Mouse (Mus musculus): ENCODE results near the gene Prkcg. TPM values are rescaled to one million over a fixed set of nuclear protein-coding genes. Genes with fewer than 3 reads are reported as not detected.

The Prkcg gene
- polyA plus RNA-seq, 1 experiment from 2014 or later: 0.03 TPM

- WGBS (ENCODE audit: insufficient replicate concordance): 39% methylated on average over 6 of the region's 6 CpGs
Measured at GRCm38 (mm10) chr7:3369189-3369588, 80.2 kb downstream of the Prkcg start.

GRCm38 (mm10) chr7:3370407-3370806 lies 81.4 kb downstream of the Prkcg start:
- WGBS (ENCODE audit: insufficient replicate concordance): 42% methylated on average over 4 of the region's 4 CpGs
- H3K4me3 ChIP-seq (replicated peaks): no peak overlapping the region
- no peaks in the 10 kb centered on the region for H3K9me3 ChIP-seq (replicated peaks)
- no peak overlapping the region for H3K4me2 ChIP-seq
- no peak overlapping the region for H3K27ac ChIP-seq
- H3K9ac ChIP-seq: no peak overlapping the region
- ATAC-seq (ENCODE audit: low read depth) (no peak), DNase-seq (no peak)
- H3K4me1 ChIP-seq (replicated peaks): no peaks in the 10 kb centered on the region; the same call in none of the 2 replicates
- peaks cover 33% of the 10 kb centered on the region for H3K27me3 ChIP-seq
- no peaks in the 10 kb centered on the region for H3K36me3 ChIP-seq

More at GRCm38 (mm10) chr7:3369189-3369588, 80.2 kb downstream of the Prkcg start:
- Histone ChIP-seq H3K9me3 (replicated peaks) (no peaks in the 10 kb centered on the region), H3K27ac (no peak overlapping the region), H3K4me3 (replicated peaks) (no peak overlapping the region), H3K36me3 (no peaks in the 10 kb centered on the region), H3K9ac (no peak overlapping the region), H3K4me1 (replicated peaks) (no peaks in the 10 kb centered on the region; the same call in none of the 2 replicates), H3K4me2 (no peak overlapping the region), H3K27me3 (peaks cover 39% of the 10 kb centered on the region)
- DNase-seq (no peak), ATAC-seq (ENCODE audit: low read depth) (no peak)

DNA sequence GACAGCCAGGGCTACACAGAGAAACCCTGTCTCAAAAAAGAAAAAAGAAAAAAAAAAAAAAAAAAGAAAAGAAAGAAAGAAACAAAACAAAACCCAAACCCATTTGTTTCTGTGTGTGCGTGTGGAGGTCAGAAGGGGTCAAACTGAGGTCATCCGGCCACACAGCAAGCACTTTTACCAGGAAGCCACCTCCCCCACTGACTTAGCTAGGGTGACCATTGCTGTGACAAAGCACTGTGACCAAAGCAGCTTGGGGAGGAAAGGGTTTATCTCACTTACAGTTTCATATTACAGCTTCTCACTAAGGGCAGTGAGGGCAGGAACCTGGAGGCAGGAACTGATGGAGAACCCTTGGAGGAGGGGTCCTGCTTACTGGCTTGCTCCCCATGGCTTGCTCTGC lies 83.4 kb downstream of the Prkcg start:
- no peaks in the 10 kb centered on the region; the same call in 1 of the 2 replicates for H3K4me1 ChIP-seq (replicated peaks)
- H3K4me2 ChIP-seq: no peak overlapping the region
- 56% methylated on average over 2 of the region's 2 CpGs for WGBS (ENCODE audit: insufficient replicate concordance)
- ATAC-seq (ENCODE audit: low read depth) (no peak), DNase-seq (no peak)
- no peak overlapping the region for H3K9ac ChIP-seq
- no peak overlapping the region for H3K27ac ChIP-seq
- no peaks in the 10 kb centered on the region for H3K36me3 ChIP-seq
- H3K4me3 ChIP-seq (replicated peaks): no peak overlapping the region
- no peaks in the 10 kb centered on the region for H3K9me3 ChIP-seq (replicated peaks)
- peaks cover 13% of the 10 kb centered on the region for H3K27me3 ChIP-seq

DNA sequence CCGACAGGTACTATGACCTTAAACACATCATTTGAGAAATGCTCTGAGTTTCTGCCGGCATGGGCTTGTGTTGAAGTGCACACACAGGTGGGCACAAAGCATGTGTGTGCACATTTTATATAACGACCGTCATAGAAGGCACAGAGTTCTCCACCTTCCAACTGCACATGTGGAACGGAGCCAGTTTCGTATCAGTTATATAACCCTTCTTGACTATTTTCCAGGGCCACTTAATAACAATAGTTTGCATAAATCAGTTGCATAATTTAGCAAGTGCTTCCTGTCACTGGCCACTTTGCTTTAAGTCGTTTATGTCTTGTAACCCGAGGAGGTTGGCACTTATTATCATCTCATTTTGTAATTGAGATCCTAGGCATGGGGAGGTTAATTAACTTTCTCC lies 84.8 kb downstream of the Prkcg start:
- H3K9me3 ChIP-seq (replicated peaks): no peaks in the 10 kb centered on the region
- WGBS (ENCODE audit: insufficient replicate concordance): 72% methylated on average over 8 of the region's 8 CpGs
- H3K36me3 ChIP-seq: no peaks in the 10 kb centered on the region
- no peak overlapping the region for H3K4me2 ChIP-seq
- ATAC-seq (ENCODE audit: low read depth): no peak
- H3K4me1 ChIP-seq (replicated peaks): no peaks in the 10 kb centered on the region
- no peak overlapping the region for H3K27ac ChIP-seq
- H3K9ac ChIP-seq: no peak overlapping the region
- no peak overlapping the region for H3K4me3 ChIP-seq (replicated peaks)
- no peak for DNase-seq
- no peaks in the 10 kb centered on the region for H3K27me3 ChIP-seq

GRCm38 (mm10) chr7:3376831-3377230 lies 87.9 kb downstream of the Prkcg start:
- H3K4me3 ChIP-seq (replicated peaks): no peak overlapping the region
- no peaks in the 10 kb centered on the region for H3K27me3 ChIP-seq
- no peak overlapping the region for H3K9ac ChIP-seq
- no peak for ATAC-seq (ENCODE audit: low read depth)
- no peak overlapping the region for H3K4me2 ChIP-seq
- H3K9me3 ChIP-seq (replicated peaks): no peaks in the 10 kb centered on the region
- no peaks in the 10 kb centered on the region for H3K4me1 ChIP-seq (replicated peaks)
- 29% methylated on average over 4 of the region's 4 CpGs for WGBS (ENCODE audit: insufficient replicate concordance)
- no peaks in the 10 kb centered on the region for H3K36me3 ChIP-seq
- no peak for DNase-seq
- H3K27ac ChIP-seq: no peak overlapping the region

Other genes with a start within 250 kb of the Prkcg start
- gene AU018091, start 120.0 kb upstream of the Prkcg start, polyA plus RNA-seq (2015; fragmentation: Nextera tagmentation; extraction: Ambion mirVana): not detected in 2 replicates
- 0.08 and 0.13 TPM in 2 replicates for gene Nlrp12, start 39.4 kb upstream of the Prkcg start, polyA plus RNA-seq (2015; fragmentation: Nextera tagmentation; extraction: Ambion mirVana)
- 13.5 and 16.4 TPM in 2 replicates for gene Myadm, start 99 bp upstream of the Prkcg start, polyA plus RNA-seq (2015; fragmentation: Nextera tagmentation; extraction: Ambion mirVana)
- not detected in 2 replicates for gene Cacng7, start 43.8 kb downstream of the Prkcg start, polyA plus RNA-seq (2015; fragmentation: Nextera tagmentation; extraction: Ambion mirVana)
- 0.10 TPM in 1 of 2 replicates, not detected in the other for gene Cacng8, start 101.5 kb downstream of the Prkcg start, polyA plus RNA-seq (2015; fragmentation: Nextera tagmentation; extraction: Ambion mirVana)
- 0.28 and 0.30 TPM in 2 replicates for gene Cacng6, start 135.0 kb downstream of the Prkcg start, polyA plus RNA-seq (2015; fragmentation: Nextera tagmentation; extraction: Ambion mirVana)
- gene Tarm1, start 213.4 kb downstream of the Prkcg start, polyA plus RNA-seq (2015; fragmentation: Nextera tagmentation; extraction: Ambion mirVana): 0.07 TPM in 1 of 2 replicates, not detected in the other

Measured in liver, embryonic 13.5 days (tissue).